Mouse (Mus musculus) T-helper 1 cell (primary cell): Measurements from ENCODE around the gene Gng13.

Source experiments
- in situ Hi-C: fragments of 300-600 bp; cut with MboI, MseI; formaldehyde crosslinking; loops from one replicate; pipeline ENCODE4 v1.15.1; 2025; ENCODE audit warnings: high pct_unique_total_duplicates

The Gng13 gene

DNA sequence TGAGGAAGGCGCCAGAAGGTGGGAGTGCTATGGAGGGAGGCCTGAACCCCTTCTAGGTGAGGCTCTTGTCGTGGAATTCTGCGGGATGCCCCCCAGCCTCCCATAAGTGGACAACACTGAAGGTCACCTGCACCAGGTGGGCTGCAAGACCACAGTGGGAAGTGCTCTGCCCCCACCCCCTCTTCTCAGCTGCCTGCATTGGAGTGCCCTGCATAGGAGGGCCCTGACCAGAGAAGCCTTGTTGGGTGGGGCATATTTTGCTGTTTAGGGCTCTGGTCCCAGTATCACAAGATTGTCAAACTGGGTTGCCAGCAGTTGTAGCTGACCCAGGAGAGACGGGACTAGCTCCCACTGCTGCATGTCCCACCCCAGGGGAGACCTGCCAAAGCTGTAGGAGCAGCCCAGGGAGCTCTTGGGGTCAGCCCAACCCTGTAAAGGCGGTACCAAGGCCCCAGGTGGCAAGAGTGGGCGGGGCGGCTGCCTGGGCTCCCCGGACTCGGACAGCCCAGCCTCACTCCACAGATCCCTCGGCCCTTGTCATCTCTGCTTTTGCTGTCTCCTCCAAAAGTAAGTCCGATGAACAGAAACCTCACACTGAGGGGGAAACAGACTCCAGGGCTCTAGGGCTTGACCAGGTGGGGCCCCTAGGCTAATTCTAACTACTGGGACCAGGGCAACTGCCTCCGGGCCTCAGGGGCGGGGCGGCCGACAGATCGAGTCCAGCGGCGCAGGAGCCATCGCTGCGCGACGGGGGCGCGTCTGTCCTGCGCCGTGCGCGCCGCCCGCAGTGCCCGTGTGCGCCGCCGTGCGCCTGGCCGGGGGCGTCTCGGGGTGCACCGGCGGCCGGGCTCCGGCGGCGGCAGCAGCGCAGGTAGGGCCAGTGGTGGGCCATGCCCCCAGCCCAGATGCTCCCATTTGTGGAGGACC, at the start of gene Gng13:
Gene Gng13 (plus strand): TSS at position 461 of the 927 bp plus-strand sequence.
- in situ Hi-C loops: no loop called here

DNA sequence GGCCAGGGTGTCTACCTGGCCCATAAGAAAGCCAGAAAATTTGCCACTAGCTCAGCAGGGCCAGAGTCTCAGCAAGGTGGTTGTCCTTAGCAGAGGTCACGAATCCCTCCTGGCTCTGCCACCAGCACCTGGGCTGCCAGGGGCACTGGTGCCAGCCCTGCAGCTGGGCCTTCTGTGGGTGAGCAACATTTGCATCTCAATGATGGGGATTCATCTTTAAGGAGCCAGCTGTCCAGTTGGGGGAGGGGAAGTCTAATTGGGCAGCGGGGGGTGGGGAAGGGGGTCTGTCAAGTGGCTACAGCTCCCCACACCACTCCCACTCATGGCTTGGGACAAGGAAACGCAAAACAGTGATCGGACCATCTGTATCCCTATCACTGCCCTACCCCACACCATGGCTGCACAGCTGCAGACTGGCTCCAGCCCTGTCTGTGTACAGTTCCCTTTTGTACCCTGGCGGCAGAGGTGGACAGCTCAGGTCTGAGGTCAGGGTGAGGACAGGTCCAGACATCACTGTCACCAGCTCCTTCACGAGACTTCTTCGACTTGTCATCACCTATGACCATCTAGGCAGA, 48.4 kb upstream of the Gng13 start:
- in situ Hi-C loops: loop anchor here (25.0 kb wide), 1 partner anchor 1594 kb away; no protein-coding TSS in a partner anchor

- in situ Hi-C loops: loop anchor here (25.0 kb wide), 1 partner anchor 1589 kb away; no protein-coding TSS in a partner anchor
Measured at GRCm38 (mm10) chr17:25672982-25673381, 44.0 kb upstream of the Gng13 start.

DNA sequence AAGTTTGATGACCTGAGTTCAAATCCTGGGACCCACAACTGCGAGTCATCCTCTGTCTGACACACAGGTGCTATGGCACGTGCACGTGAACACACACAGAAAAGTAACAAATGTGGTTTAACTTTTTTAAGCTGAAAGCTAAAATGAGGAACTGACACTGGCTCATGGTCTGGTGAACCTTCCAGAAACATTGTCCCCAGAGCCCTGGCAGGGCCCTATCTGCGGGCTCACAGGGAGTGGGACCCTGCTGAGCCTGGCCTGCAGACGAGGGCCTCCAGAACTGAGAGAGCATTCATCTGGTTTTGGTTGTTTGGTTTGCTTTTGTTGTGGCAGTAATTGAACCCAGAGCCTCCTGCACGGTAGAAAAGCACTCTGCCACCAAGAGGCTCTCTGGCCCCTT, 39.0 kb upstream of the Gng13 start:
- in situ Hi-C loops: no loop called here

GRCm38 (mm10) chr17:25679818-25680217, 37.2 kb upstream of the Gng13 start:
- in situ Hi-C loops: no loop called here

GRCm38 (mm10) chr17:25681636-25682035, 35.3 kb upstream of the Gng13 start:
- in situ Hi-C loops: no loop called here

GRCm38 (mm10) chr17:25686323-25686722, 30.6 kb upstream of the Gng13 start:
- in situ Hi-C loops: no loop called here

- in situ Hi-C loops: no loop called here
Measured at GRCm38 (mm10) chr17:25688922-25689321, 28.0 kb upstream of the Gng13 start.

- in situ Hi-C loops: loop anchor here (5.0 to 10.0 kb wide), 2 partner anchors 219 to 301 kb away; no protein-coding TSS in a partner anchor
Measured at GRCm38 (mm10) chr17:25696263-25696662, 20.7 kb upstream of the Gng13 start.

- in situ Hi-C loops: loop anchor here (5.0 to 10.0 kb wide), 2 partner anchors 221 to 304 kb away; no protein-coding TSS in a partner anchor
Measured at GRCm38 (mm10) chr17:25698446-25698845, 18.5 kb upstream of the Gng13 start.

DNA sequence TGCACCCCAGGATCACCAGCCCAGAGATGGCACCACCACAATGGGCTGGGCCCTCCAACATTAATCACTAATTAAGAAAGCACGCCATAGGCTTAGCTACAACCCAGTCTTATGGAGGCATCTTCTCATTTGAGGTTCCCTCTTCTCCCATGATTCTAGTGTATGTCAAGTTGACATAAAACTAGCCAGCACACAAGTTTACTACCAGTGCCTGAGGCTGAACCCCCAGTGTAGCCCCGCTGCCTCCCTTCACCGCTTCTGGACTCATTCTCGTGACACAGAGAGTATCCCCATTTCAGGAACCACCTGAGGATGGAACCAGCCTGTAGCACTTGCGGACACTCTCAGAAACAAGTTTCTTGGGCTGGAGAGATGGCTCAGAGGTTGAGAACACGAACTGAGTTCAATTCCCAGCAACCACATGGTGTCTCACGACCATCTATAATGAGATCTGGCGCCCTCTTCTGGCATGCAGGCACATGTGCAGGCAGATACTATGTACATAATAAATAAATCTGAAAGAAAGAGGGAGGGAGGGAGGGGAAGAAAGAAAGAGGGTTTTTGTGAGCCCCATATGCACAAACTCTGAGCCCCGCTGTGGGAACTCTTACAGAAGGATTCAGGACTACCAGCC, 16.0 kb upstream of the Gng13 start:
- in situ Hi-C loops: loop anchor here (10.0 kb wide), 1 partner anchor 56 kb away; no protein-coding TSS in a partner anchor

- in situ Hi-C loops: loop anchor here (10.0 kb wide), 1 partner anchor 65 kb away; no protein-coding TSS in a partner anchor
Measured at GRCm38 (mm10) chr17:25709994-25710393, 7.0 kb upstream of the Gng13 start.

DNA sequence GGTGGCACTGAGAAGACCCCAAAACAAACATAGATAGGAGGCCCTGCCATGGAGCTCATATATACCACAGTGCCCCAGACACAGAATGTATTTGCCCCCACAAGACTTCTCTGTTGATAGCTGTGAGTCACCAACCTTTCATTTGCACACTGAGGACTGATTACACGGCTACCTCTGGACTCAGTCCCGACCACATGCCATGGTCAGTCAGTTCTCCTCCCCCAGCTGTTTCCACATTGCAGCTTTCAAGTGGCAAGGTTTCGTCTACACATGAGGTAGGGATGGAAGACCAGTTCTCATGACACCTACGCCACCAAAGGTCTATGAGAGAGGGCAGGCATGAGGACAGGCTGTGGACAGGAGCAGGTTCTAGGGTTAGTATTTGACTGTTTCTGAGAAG, 5.8 kb upstream of the Gng13 start:
- in situ Hi-C loops: no loop called here

DNA sequence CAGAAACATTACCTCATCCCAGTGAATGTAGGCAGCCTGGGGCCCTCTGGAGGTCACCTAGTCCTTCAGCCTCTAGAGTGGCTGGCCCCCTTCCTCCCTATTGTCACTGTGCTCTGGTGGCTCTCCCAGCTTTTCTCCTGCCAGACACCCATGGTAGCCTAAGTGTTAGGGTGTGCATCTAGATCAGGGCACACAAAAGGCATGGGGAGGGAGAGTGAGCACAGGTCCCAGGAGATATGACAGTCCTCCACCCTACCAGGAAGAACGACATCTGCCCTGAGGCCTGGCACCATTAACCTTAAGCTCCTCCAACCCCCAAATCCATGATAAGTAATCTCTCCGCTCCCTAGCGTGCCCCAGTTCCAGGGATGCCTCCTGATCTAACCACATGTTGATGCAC, 1.3 kb upstream of the Gng13 start:
- in situ Hi-C loops: no loop called here

- in situ Hi-C loops: no loop called here
Measured at GRCm38 (mm10) chr17:25716130-25716529, 841 bp upstream of the Gng13 start.

- in situ Hi-C loops: no loop called here
Measured at GRCm38 (mm10) chr17:25717691-25718090, 720 bp downstream of the Gng13 start.

DNA sequence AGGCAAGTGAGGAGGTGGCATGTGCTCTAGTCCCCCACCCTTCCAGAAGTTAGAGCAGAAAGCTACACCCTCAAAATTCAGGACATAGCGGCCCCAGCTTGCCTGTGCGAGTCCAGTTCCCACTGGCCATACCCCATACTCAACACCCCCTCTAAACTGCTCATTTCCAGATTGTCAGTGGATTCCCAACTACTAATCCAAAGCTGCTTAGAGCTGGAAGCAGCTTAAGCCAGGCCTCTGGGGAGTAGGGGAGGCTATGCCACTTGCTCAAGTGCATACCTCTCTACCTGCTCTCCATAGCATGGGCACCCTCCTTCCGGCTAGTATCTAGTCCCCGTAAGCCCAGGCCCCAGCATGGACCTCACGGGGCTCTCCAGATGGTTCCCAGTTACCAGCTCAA, 4.5 kb downstream of the Gng13 start:
- in situ Hi-C loops: no loop called here

GRCm38 (mm10) chr17:25723470-25723869, 6.5 kb downstream of the Gng13 start:
- in situ Hi-C loops: no loop called here

- in situ Hi-C loops: no loop called here
Measured at GRCm38 (mm10) chr17:25723919-25724318, 6.9 kb downstream of the Gng13 start.

GRCm38 (mm10) chr17:25725264-25725663, 8.3 kb downstream of the Gng13 start:
- in situ Hi-C loops: no loop called here

DNA sequence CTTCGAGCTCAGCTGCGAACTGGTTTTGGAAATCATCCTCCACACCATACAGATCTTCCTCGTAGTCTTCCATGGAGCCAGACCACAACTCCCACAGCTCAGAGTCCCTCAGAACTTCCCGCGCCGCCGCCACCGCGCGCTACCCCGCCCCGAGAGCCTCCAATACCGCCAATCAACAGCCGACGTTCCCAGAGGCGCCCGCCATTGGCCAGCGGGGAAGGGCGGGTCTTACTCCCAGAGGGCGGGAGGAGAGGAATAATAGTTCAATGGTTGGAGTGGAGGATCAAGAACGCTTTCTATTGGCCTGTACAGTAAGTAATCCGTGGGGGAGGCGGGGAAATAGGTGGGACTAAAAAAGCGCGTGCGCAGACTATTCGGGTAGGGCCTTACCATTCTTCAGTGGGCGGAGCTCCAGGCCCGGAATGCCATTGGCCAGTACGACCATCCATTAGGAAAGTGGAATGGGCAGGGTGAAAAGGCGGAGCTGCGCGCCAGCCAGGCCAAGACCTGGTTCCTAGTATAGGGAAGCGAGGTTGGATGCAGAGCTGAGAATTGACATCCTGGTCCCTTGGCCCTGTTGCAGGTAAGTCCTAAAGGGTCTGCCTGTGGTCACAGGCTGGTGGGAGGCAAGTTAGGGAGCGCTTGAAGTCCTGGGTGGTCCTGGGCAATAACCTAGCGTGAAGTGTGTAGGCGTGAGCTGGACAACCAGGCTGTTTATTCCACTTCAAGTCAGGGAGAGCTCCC, 10.5 kb downstream of the Gng13 start, which contains the start of the genes Chtf18 and Rpusd1:
Gene Chtf18 (minus strand): TSS at position 155 of the 744 bp plus-strand sequence.
Gene Rpusd1 (plus strand): TSS at position 406 of the 744 bp plus-strand sequence.
- in situ Hi-C loops: no loop called here
